Mouse (Mus musculus): ENCODE results near the gene Sox6. TPM values are rescaled to one million over a fixed set of nuclear protein-coding genes. Genes with fewer than 3 reads are reported as not detected.
A peak's percentile ranks its signal among the peaks of the same experiment; 100 is the strongest.

Gene Sox6
- polyA plus RNA-seq, 1 experiment: 6.0 TPM

DNA sequence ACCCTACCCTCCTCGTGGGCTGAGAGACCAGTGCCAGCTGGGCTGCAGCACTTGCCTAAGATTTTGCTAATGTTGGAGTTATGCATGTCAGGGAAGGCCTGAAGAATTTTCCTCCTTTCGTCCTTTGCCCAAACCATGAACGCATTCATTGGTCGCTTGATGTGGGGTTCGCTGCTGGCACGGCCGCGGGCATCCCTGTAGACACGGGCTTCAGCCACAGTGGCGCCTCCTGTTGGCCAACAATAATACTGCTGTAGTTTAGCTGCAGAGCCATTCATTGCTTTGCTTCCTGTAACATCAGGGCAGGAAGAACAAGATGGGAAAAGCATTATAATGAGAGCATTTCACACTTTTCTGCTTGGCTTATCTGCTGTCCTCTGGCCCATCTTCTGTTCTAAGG, 549.0 kb downstream of the Sox6 start:
- 68% methylated on average over 10 of the region's 10 CpGs for WGBS
- DNase-seq (ENCODE audit: low read depth in 1 of 2, low spot score in 2 of 2): no peak
- peak; percentile 12; the same call in 1 of the 2 replicates for TF ChIP-seq CTCF (IDR thresholded peaks at IDR 0.05; ENCODE audit: extremely low read depth, insufficient read depth, insufficient read length, insufficient replicate concordance)
- no peak for TF ChIP-seq POLR2A (IDR thresholded peaks at IDR 0.05; ENCODE audit: low read depth, low read length)

DNA sequence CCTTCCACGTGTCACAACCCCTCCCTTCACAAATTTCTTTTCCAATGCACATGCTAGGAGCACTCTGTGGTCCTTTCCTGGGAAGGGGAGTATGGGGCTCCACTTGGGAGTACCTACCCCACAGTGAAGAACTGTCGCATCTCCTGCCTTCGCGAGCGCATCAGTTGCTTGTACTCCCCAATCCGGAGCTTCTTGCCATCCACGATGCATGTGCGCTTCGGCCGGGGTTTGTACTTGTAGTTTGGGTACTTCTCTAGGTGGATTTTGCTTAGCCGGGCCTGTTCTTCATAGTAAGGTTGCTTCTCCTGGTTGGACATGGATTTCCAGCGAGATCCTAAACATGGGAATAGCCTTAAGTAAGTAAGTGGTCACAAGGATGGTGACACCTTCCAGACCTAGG, 552.2 kb downstream of the Sox6 start:
- Histone ChIP-seq H3K36me3 (ENCODE audit: control insufficient read depth, insufficient read depth, low read length) (no peaks in the 10 kb centered on the region), H3K27ac (ENCODE audit: insufficient read depth, low read length) (no peak overlapping the region), H3K4me3 (ENCODE audit: extremely low read depth, insufficient read depth, insufficient read length) (no peak overlapping the region), H3K4me1 (ENCODE audit: control insufficient read depth, insufficient read depth, insufficient read length) (no peaks in the 10 kb centered on the region), H3K27me3 (ENCODE audit: control insufficient read depth, insufficient read depth, low read length) (no peaks in the 10 kb centered on the region)
- TF ChIP-seq POLR2A (IDR thresholded peaks at IDR 0.05; ENCODE audit: low read depth, low read length) (no peak), CTCF (IDR thresholded peaks at IDR 0.05; ENCODE audit: extremely low read depth, insufficient read depth, insufficient read length, insufficient replicate concordance) (no peak)
- DNase-seq (ENCODE audit: low read depth in 1 of 2, low spot score in 2 of 2): no peak
- 95% methylated on average over 12 of the region's 12 CpGs for WGBS

More for the DNA sequence above, 549.0 kb downstream of the Sox6 start:
- Histone ChIP-seq H3K4me3 (ENCODE audit: extremely low read depth, insufficient read depth, insufficient read length) (no peak overlapping the region), H3K27me3 (ENCODE audit: control insufficient read depth, insufficient read depth, low read length) (no peaks in the 10 kb centered on the region), H3K27ac (ENCODE audit: insufficient read depth, low read length) (no peak overlapping the region), H3K36me3 (ENCODE audit: control insufficient read depth, insufficient read depth, low read length) (no peaks in the 10 kb centered on the region), H3K4me1 (ENCODE audit: control insufficient read depth, insufficient read depth, insufficient read length) (no peaks in the 10 kb centered on the region)

DNA sequence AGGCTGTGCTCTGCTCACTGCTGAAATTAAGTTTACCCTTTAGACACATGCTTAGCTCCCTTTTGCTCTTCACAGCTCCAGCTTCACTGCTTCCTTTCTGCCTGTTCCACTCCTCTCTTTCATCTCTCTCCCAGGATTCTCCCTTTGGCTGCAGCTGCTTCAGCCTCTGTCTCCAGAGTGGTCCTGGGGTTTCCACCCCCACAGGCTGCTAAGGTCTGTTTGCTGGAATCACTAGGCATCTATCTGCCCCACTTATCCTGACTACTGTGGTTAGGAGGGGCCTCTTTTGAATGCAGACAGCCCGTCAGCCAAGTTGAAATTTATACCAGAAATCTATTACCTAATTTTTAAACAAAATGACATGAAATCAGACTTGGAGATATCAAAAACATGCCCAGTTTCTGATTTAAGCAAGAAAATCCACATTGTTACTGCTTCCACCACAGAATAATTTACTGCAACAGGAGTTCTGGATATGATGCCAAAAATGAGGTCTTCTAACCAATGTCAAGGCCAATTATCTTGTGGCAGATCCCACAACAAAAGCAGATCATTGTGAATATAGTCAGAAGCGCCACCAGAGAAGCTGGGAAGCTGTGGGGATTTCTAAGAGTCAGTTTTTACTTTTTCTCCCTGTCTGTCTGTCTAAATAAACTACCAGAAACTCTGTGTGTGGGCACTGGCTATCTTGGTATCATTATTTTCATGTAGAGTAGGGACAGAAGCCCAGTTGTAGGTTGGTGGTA, 552.8 kb downstream of the Sox6 start:
- no peak overlapping the region for H3K4me3 ChIP-seq (ENCODE audit: extremely low read depth, insufficient read depth, insufficient read length)
- no peaks in the 10 kb centered on the region for H3K4me1 ChIP-seq (ENCODE audit: control insufficient read depth, insufficient read depth, insufficient read length)
- H3K36me3 ChIP-seq (ENCODE audit: control insufficient read depth, insufficient read depth, low read length): no peaks in the 10 kb centered on the region
- no peak for DNase-seq (ENCODE audit: low read depth in 1 of 2, low spot score in 2 of 2)
- 85% methylated on average over 2 of the region's 2 CpGs for WGBS
- no peak for TF ChIP-seq POLR2A (IDR thresholded peaks at IDR 0.05; ENCODE audit: low read depth, low read length)
- TF ChIP-seq CTCF (IDR thresholded peaks at IDR 0.05; ENCODE audit: extremely low read depth, insufficient read depth, insufficient read length, insufficient replicate concordance): no peak
- no peak overlapping the region for H3K27ac ChIP-seq (ENCODE audit: insufficient read depth, low read length)
- H3K27me3 ChIP-seq (ENCODE audit: control insufficient read depth, insufficient read depth, low read length): no peaks in the 10 kb centered on the region

DNA sequence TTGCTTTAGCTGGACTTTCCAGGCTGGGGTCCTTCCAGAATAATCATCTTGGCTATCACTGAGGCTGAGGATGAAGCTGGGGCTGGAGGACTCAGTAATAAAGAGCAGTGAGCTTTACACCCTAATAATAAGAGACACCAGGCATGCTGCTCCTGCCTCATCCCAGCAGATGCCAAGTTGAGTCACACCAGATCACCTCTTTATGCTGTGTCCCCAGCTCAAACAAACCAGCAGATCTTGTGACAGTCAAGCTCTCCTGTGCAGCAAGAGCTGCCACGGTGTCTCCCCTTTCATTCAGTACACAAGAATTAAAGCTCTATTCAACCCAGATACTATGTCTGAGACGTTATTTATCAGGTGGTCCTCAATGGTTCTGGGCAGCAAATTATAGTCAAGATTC, 560.8 kb downstream of the Sox6 start:
- no peaks in the 10 kb centered on the region for H3K27me3 ChIP-seq (ENCODE audit: control insufficient read depth, insufficient read depth, low read length)
- TF ChIP-seq CTCF (IDR thresholded peaks at IDR 0.05; ENCODE audit: extremely low read depth, insufficient read depth, insufficient read length, insufficient replicate concordance) (no peak), POLR2A (IDR thresholded peaks at IDR 0.05; ENCODE audit: low read depth, low read length) (no peak)
- H3K4me3 ChIP-seq (ENCODE audit: extremely low read depth, insufficient read depth, insufficient read length): no peak overlapping the region
- no peak for DNase-seq (ENCODE audit: low read depth in 1 of 2, low spot score in 2 of 2)
- H3K27ac ChIP-seq (ENCODE audit: insufficient read depth, low read length): no peak overlapping the region
- WGBS: 91% methylated on average over 2 of the region's 2 CpGs
- H3K36me3 ChIP-seq (ENCODE audit: control insufficient read depth, insufficient read depth, low read length): no peaks in the 10 kb centered on the region
- H3K4me1 ChIP-seq (ENCODE audit: control insufficient read depth, insufficient read depth, insufficient read length): no peaks in the 10 kb centered on the region

DNA sequence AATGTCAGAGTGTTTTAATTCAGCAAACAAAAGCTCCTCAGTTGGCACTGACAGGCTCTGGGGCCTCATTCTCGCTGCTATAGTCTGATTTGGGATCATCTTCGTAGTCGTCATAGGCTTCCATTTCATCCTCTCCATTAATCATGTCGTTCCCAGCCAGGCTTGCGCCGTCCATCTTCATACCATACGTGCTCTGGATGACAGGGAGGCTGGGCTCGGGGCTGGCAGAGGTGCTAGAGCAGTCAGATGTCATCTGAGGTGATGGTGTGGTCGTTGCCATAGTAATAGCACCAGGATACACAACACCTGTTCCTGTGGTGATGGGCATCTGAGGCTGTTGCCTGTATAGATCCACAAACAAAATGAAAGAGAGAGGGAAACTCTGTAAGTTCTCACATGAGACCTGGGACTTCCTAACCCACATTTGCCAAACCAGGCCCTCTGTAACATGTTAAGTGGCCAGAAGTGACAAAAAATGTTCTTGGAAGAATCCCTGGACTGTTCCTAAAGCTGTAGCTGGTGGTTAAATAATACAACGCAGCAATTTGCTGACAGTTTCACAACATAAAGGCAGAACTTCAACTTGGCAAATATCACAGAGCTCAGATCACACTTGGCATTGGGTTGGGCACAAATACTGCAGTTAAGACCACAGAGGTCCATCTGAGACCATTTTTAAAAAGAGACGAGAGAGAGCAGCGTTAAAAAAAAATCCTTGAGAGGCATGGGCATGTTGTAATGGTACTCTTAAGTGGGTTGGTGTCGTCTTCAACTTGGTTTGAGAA, 561.5 kb downstream of the Sox6 start:
- Histone ChIP-seq H3K4me3 (ENCODE audit: extremely low read depth, insufficient read depth, insufficient read length) (no peak overlapping the region), H3K27ac (ENCODE audit: insufficient read depth, low read length) (no peak overlapping the region), H3K36me3 (ENCODE audit: control insufficient read depth, insufficient read depth, low read length) (no peaks in the 10 kb centered on the region), H3K27me3 (ENCODE audit: control insufficient read depth, insufficient read depth, low read length) (no peaks in the 10 kb centered on the region), H3K4me1 (ENCODE audit: control insufficient read depth, insufficient read depth, insufficient read length) (no peaks in the 10 kb centered on the region)
- TF ChIP-seq CTCF (IDR thresholded peaks at IDR 0.05; ENCODE audit: extremely low read depth, insufficient read depth, insufficient read length, insufficient replicate concordance): no peak
- TF ChIP-seq POLR2A (IDR thresholded peaks at IDR 0.05; ENCODE audit: low read depth, low read length): no peak
- DNase-seq (ENCODE audit: low read depth in 1 of 2, low spot score in 2 of 2): no peak
- WGBS: 85% methylated on average over 13 of the region's 13 CpGs

DNA sequence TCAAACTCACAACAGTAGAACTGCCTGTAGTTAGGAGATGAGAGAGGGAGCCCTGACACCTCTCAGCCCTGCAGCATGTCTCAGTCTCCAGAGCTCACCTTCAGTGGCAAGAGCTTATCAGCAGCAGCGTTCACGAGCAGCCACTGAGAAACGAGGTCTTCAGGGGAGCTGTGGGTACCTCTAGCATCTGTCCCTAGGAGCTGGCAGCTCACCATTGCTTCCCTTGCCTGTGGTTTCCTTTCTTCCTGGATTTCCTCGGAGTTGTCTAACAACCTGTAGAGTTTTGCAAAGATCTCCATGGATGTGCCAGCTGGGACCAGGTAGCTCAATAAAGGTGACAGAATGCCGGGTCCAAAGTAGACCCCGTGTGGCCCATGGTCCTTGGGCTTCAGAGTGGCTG, 563.4 kb downstream of the Sox6 start:
- Histone ChIP-seq H3K4me1 (ENCODE audit: control insufficient read depth, insufficient read depth, insufficient read length) (no peaks in the 10 kb centered on the region), H3K36me3 (ENCODE audit: control insufficient read depth, insufficient read depth, low read length) (no peaks in the 10 kb centered on the region), H3K27me3 (ENCODE audit: control insufficient read depth, insufficient read depth, low read length) (no peaks in the 10 kb centered on the region), H3K27ac (ENCODE audit: insufficient read depth, low read length) (no peak overlapping the region), H3K4me3 (ENCODE audit: extremely low read depth, insufficient read depth, insufficient read length) (no peak overlapping the region)
- no peak for DNase-seq (ENCODE audit: low read depth in 1 of 2, low spot score in 2 of 2)
- TF ChIP-seq POLR2A (IDR thresholded peaks at IDR 0.05; ENCODE audit: low read depth, low read length) (no peak), CTCF (IDR thresholded peaks at IDR 0.05; ENCODE audit: extremely low read depth, insufficient read depth, insufficient read length, insufficient replicate concordance) (no peak)
- WGBS: 86% methylated on average over 6 of the region's 6 CpGs

DNA sequence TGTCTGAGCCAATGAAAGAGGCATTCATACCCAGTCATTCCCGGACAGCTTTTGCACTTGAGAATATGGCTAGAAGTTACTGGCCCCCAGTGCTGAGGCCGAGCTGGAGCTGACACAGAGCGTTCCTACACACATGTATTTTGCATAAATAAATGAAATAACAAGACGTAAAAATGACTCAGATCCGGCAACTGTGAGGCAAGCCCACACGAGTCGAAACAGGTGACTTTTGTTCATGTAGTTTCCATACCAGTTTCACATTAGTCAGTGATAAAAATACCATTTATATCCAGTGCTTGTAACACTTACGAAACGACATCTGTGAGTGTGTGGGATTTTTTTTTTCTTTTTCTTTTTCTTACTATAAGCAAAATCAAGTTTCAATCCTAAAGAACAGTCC, 564.5 kb downstream of the Sox6 start:
- no peaks in the 10 kb centered on the region for H3K36me3 ChIP-seq (ENCODE audit: control insufficient read depth, insufficient read depth, low read length)
- DNase-seq (ENCODE audit: low read depth in 1 of 2, low spot score in 2 of 2): no peak
- H3K27me3 ChIP-seq (ENCODE audit: control insufficient read depth, insufficient read depth, low read length): no peaks in the 10 kb centered on the region
- no peak overlapping the region for H3K27ac ChIP-seq (ENCODE audit: insufficient read depth, low read length)
- no peak overlapping the region for H3K4me3 ChIP-seq (ENCODE audit: extremely low read depth, insufficient read depth, insufficient read length)
- no peak for TF ChIP-seq POLR2A (IDR thresholded peaks at IDR 0.05; ENCODE audit: low read depth, low read length)
- no peak for TF ChIP-seq CTCF (IDR thresholded peaks at IDR 0.05; ENCODE audit: extremely low read depth, insufficient read depth, insufficient read length, insufficient replicate concordance)
- 83% methylated on average over 9 of the region's 9 CpGs for WGBS
- H3K4me1 ChIP-seq (ENCODE audit: control insufficient read depth, insufficient read depth, insufficient read length): no peaks in the 10 kb centered on the region
